Mouse (Mus musculus) forebrain, embryonic 15.5 days (tissue): ENCODE results near the gene Pdcd10. TPM values are rescaled to one million over a fixed set of nuclear protein-coding genes. Genes with fewer than 3 reads are reported as not detected.

Source experiments
- ATAC-seq: fragments of 200-750 bp; cut with Nextera tagmentation; replicated peaks from 2 replicates; pipeline ENCODE4 v1.8.0; 2017; ENCODE audit warnings: mild to moderate bottlenecking, moderate TSS enrichment, moderate library complexity
- H3K27ac ChIP-seq: fragments of 300-500 bp; sonication (generic); replicated peaks from 2 replicates; pipeline ENCODE4 v1.5.1; 2015; ENCODE audit warnings: mild to moderate bottlenecking, inconsistent platforms
- H3K27me3 ChIP-seq: fragments of 300-500 bp; sonication (generic); 2 replicates; pipeline ENCODE4 v1.6.1; 2015; ENCODE audit warnings: inconsistent platforms
- H3K36me3 ChIP-seq: fragments of 300-500 bp; sonication (generic); 2 replicates; pipeline ENCODE4 v1.6.1; 2015; ENCODE audit warnings: mild to moderate bottlenecking, inconsistent platforms
- H3K4me1 ChIP-seq: fragments of 300-500 bp; sonication (generic); 2 replicates; pipeline ENCODE4 v1.6.1; 2015; ENCODE audit warnings: inconsistent platforms
- H3K4me2 ChIP-seq: fragments of 300-500 bp; sonication (generic); replicated peaks from 2 replicates; pipeline ENCODE4 v1.6.1; 2015; ENCODE audit warnings: mild to moderate bottlenecking, inconsistent platforms
- H3K4me3 ChIP-seq: fragments of 300-500 bp; sonication (generic); 2 replicates; pipeline ENCODE4 v1.5.1; 2015; ENCODE audit warnings: mild to moderate bottlenecking, inconsistent platforms
- H3K9ac ChIP-seq: fragments of 300-500 bp; sonication (generic); replicated peaks from 2 replicates; pipeline ENCODE4 v1.6.1; 2015; ENCODE audit warnings: mild to moderate bottlenecking, inconsistent platforms
- H3K9me3 ChIP-seq: fragments of 300-500 bp; sonication (generic); 2 replicates; pipeline ENCODE4 v1.6.1; 2016; ENCODE audit warnings: inconsistent platforms
- WGBS: fragments of 180-500 bp; shearing (Covaris S2); methylation state at CpG from one replicate; pipeline ENCODE4 v1.1.7; 2015; ENCODE audit warnings: mixed read lengths; 5-methylcytosine and 5-hydroxymethylcytosine counted together
- polyA plus RNA-seq: library from polyadenylated mRNA; unstranded; fragments of >200 nt; fragmentation: Nextera tagmentation; extraction: Ambion mirVana; gene quantifications from 2 replicates; pipeline ENCODE4 v1.2.1, GENCODE M21; 2015

Gene Pdcd10
- polyA plus RNA-seq: 75.1 and 82.6 TPM in 2 replicates

DNA sequence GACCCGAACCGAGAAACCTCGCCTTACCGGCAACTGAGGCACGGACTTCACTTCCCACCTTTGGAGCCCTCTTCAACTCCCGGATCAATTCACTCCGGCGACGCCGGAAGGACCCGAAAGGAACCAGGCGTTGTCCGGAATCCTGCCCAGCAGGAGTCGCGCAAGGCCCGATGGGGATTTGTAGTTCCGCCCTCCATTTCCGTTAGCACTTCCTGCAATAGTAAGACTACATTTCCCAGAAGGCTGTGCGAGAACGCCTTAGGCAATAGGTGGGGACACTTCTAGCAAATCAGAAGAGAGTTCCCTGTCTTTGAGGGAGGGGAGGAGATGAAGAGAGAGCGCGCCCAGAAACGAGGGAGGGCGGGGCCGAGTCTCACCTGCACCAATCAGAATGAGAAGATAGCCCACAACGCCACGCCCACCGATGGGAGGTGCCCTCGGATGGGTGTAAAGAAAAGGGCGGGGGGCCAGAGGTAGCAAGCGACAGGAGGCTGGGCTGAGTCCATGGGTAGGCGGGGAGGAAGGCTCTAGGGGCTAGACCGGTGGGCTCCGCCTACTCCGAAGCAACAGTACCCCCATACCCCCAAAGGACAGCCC, at the start of gene Pdcd10:
Gene Pdcd10 (minus strand): TSS at position 162 of the 597 bp plus-strand sequence.
- Histone ChIP-seq H3K9me3 (no peaks in the 10 kb centered on the region), H3K9ac (peak within 1 kb of the TSS; percentile 87), H3K4me3 (peak within 1 kb of the TSS; percentile 68), H3K27ac (peak within 1 kb of the TSS; percentile 91), H3K4me1 (peaks cover 14% of the 10 kb centered on the region), H3K36me3 (no peaks in the 10 kb centered on the region), H3K4me2 (peak within 1 kb of the TSS; percentile 68), H3K27me3 (no peaks in the 10 kb centered on the region)
- peak; percentile 96 for ATAC-seq
- WGBS: under 1% methylated on average over 35 of the region's 35 CpGs

DNA sequence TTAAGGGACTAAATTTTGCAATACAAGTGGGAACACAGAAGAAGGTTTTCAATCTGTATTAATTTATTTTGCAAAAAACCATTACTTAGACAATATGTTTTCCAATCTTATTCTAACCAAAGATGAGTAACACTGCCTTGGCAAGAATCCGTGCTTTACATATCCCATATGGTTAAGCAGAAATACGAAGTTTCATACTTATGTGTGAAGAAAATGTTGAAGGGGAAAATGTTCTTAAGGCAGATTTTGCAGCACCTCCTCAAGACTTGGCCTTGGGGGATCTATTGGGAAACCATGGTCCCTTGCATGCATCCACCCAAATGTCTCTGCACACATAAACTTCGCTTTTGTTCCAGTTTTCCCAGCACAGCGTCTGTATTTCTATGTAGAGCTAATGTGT, 28.2 kb upstream of the Pdcd10 start:
- Histone ChIP-seq H3K9me3 (no peaks in the 10 kb centered on the region), H3K9ac (no peak overlapping the region), H3K36me3 (no peaks in the 10 kb centered on the region), H3K27ac (peak overlapping the region; percentile 9; the same call in 1 of the 2 replicates), H3K27me3 (no peaks in the 10 kb centered on the region), H3K4me2 (no peak overlapping the region), H3K4me3 (no peak overlapping the region), H3K4me1 (peaks cover 18% of the 10 kb centered on the region; the same call in 1 of the 2 replicates)
- no peak; the same call in 1 of the 2 replicates for ATAC-seq
- 79% methylated on average over 4 of the region's 4 CpGs for WGBS

DNA sequence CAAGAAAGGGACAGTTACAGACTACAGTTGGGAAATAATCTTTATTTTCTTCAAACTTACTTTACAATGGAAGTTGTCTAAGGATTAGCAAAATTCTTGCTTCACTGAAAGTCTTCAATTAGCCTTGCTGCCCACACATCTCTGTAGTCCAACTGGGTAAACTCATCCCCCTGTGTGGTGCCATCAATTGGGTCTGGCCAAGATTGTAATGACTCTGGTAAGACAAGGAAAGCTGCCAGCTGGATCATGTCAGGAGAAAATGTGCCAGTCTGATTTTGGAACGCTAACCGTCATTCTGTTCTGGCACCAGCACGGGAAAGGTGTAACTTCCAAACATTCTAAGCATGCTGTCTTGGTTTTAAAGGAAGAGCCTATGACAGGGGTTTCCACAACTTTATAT, 26.6 kb upstream of the Pdcd10 start:
- 55% methylated on average over 3 of the region's 3 CpGs for WGBS
- no peaks in the 10 kb centered on the region for H3K9me3 ChIP-seq
- no peaks in the 10 kb centered on the region for H3K36me3 ChIP-seq
- H3K9ac ChIP-seq: no peak overlapping the region
- H3K4me2 ChIP-seq: no peak overlapping the region
- H3K27ac ChIP-seq: no peak overlapping the region
- H3K27me3 ChIP-seq: no peaks in the 10 kb centered on the region
- H3K4me1 ChIP-seq: peaks cover 18% of the 10 kb centered on the region; the same call in 1 of the 2 replicates
- ATAC-seq: peak; percentile 59
- no peak overlapping the region for H3K4me3 ChIP-seq

DNA sequence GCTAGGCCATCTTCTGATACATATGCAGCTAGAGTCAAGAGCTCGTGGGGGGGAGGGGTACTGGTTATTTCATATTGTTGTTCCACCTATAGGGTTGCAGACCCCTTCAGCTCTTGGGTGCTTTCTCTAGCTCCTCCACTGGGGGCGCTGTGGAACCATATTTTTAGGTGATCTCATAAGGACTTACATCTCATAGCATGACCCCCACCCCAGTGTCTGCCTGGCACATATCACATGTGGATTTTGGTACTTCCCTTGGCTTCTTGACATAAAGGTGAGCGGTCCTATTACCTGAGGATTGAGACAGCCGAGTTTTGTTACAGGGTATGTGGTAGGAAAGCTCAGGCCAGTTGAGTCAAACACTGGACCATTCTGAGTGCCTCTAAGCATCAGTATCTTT, 22.7 kb upstream of the Pdcd10 start:
- Histone ChIP-seq H3K36me3 (no peaks in the 10 kb centered on the region), H3K4me1 (peaks cover 10% of the 10 kb centered on the region; the same call in 1 of the 2 replicates), H3K9ac (no peak overlapping the region), H3K4me2 (no peak overlapping the region), H3K4me3 (no peak overlapping the region), H3K9me3 (no peaks in the 10 kb centered on the region), H3K27ac (no peak overlapping the region), H3K27me3 (no peaks in the 10 kb centered on the region)
- no peak; the same call in 1 of the 2 replicates for ATAC-seq
- 61% methylated on average over 4 of the region's 4 CpGs for WGBS

DNA sequence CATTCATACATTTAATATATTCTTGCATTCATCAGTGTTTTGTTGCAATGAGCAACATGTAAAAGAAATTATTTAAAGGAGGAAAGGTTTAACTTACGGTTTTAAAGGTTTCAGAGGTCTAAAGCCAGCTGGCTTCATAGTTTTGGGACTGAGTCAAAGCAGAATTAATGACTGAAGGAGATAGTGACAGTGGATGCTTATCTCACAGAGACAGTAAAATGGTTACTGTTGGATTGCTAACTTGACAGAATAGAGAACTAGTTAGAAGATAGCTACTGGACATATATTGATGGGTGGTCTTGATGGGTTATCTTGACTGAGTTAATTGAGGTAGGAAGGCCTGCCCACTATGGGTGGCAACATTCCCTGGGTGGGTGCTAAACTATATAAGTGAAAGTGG, 18.9 kb upstream of the Pdcd10 start:
- Histone ChIP-seq H3K27me3 (no peaks in the 10 kb centered on the region), H3K9me3 (no peaks in the 10 kb centered on the region), H3K4me2 (no peak overlapping the region), H3K27ac (no peak overlapping the region), H3K4me3 (no peak overlapping the region), H3K36me3 (no peaks in the 10 kb centered on the region), H3K4me1 (no peaks in the 10 kb centered on the region), H3K9ac (no peak overlapping the region)
- ATAC-seq: no peak
- WGBS: 92% methylated on average over 1 of the region's 1 CpGs

DNA sequence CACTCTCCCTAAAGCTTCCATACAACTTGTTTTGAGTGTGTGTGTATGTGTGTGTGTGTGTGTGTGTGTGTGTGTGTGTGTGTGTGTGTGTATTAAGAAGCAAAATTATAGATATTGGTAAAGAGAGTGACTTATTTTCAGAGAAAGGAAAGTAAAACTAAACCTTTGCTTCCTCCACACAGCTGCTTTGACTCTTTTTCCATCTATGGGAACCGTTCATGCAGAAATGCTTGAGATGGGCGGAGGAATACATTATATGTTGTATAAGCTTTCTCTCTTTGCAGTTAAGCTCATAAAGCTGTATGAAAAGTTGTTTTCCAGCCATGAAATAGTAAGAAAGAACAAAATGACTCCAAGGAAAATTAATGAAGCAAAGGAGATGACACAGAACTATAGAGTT, 17.4 kb upstream of the Pdcd10 start:
- H3K27ac ChIP-seq: no peak overlapping the region
- H3K9me3 ChIP-seq: no peaks in the 10 kb centered on the region
- 71% methylated on average over 2 of the region's 2 CpGs for WGBS
- H3K27me3 ChIP-seq: no peaks in the 10 kb centered on the region
- H3K9ac ChIP-seq: no peak overlapping the region
- ATAC-seq: no peak
- H3K4me1 ChIP-seq: no peaks in the 10 kb centered on the region
- H3K4me2 ChIP-seq: no peak overlapping the region
- H3K36me3 ChIP-seq: no peaks in the 10 kb centered on the region
- no peak overlapping the region for H3K4me3 ChIP-seq

DNA sequence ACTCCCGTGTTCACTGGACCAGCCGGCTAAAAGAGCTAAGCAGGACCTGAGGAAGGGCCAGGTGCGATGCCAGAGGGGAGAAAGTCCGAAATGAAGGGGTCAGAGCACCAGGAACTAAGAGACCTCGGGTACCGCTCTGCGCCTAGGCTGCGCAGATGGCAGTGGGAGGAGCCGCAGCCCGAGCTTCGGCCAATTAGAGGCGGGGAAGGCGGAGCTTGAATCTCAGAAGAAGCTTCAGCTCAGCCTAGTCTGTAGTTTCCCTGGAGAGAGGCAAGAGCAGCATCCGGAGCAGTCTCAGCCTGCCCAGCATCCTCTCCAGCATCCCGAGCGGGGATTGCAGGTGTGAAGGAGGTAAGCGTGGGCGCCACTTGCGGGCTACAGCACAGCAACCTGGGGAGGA, 636 bp upstream of the Pdcd10 start, which contains the start of gene Serpini1:
Gene Serpini1 (plus strand): TSS at position 256 of the 400 bp plus-strand sequence.
- Histone ChIP-seq H3K4me3 (peak within 1 kb of the TSS; percentile 68), H3K36me3 (no peaks in the 10 kb centered on the region), H3K9ac (peak within 1 kb of the TSS; percentile 87), H3K9me3 (no peaks in the 10 kb centered on the region), H3K4me2 (peak within 1 kb of the TSS; percentile 68), H3K27me3 (no peaks in the 10 kb centered on the region), H3K27ac (peak within 1 kb of the TSS; percentile 91), H3K4me1 (peaks cover 14% of the 10 kb centered on the region)
- ATAC-seq: peak; percentile 96
- WGBS: under 1% methylated on average over 19 of the region's 19 CpGs

DNA sequence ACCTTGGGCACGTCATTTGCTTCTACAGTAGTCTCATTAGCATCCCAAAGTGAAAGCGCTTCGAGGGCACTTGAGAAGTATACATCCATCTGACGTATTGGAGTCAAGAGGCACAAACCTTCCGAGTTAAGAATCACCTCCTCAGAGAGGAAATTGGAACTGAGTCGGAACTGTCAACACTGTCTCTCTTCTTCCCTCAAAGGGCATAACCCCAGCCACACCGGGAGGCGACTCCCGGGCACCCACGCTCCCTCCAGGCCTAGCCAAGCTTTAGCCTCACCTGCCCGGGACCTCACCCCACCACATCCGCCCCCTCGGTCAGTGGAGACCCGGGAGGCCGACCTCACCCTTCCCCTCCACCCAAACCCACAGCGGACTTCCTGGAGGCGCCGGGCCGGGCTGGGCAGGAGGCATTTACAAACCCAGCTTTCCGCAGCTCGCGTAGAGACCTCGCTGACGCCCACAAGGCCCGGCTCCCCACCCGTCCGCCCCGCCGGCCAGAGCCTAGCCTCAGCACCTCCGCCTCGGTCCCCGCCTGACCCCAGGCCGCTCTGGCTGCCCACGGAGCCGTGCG, 448 bp downstream of the Pdcd10 start:
- no peaks in the 10 kb centered on the region for H3K27me3 ChIP-seq
- ATAC-seq: no peak
- H3K4me3 ChIP-seq: peak overlapping the region; percentile 68
- no peaks in the 10 kb centered on the region for H3K9me3 ChIP-seq
- H3K36me3 ChIP-seq: no peaks in the 10 kb centered on the region
- 2% methylated on average over 36 of the region's 36 CpGs for WGBS
- peak overlapping the region; percentile 68 for H3K4me2 ChIP-seq
- peak overlapping the region; percentile 87 for H3K9ac ChIP-seq
- peak overlapping the region; percentile 77 for H3K27ac ChIP-seq
- H3K4me1 ChIP-seq: peaks cover 14% of the 10 kb centered on the region

DNA sequence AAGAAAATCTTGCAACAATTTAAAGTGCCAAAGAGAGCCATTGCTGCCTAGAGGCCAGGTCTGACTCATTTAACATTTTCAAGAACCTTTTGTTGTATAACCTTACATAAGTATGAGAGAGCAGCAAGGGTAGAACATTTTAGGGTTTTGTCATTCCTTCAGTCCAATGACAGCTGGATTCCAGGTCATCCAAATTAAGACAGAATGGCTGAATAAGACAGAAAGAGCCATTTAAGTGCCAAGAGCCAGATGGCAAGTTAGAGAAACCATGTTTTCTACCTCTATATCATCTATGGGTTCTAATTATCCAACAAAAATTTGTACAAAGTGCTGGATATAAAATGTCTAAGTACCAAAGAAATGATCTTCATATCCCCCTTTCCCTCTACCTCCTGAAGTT, 5.4 kb downstream of the Pdcd10 start:
- ATAC-seq: no peak
- no peak overlapping the region for H3K4me3 ChIP-seq
- peaks cover 11% of the 10 kb centered on the region for H3K4me1 ChIP-seq
- H3K27ac ChIP-seq: no peak overlapping the region
- H3K9me3 ChIP-seq: no peaks in the 10 kb centered on the region
- H3K27me3 ChIP-seq: no peaks in the 10 kb centered on the region
- H3K36me3 ChIP-seq: no peaks in the 10 kb centered on the region
- H3K9ac ChIP-seq: no peak overlapping the region
- H3K4me2 ChIP-seq: no peak overlapping the region

DNA sequence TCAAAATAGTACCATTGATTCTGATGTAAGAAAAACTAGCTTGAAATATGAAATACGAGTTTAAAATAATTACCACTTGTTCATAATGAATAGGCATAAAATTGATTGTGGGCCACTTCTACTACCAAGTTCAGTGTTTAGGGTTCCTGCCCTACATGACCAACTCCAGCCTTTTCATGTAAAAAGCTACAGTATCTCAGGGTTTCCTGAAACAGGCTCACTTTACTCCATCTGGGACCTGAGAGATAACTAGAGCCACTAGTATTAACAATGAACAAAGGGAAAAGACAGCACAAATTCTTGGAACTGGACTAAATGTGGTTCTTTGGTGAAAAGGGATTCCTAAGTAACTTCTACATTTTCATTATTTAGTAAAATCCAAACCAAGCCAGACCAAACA, 12.4 kb downstream of the Pdcd10 start:
- Histone ChIP-seq H3K4me2 (no peak overlapping the region), H3K9ac (no peak overlapping the region), H3K4me1 (no peaks in the 10 kb centered on the region), H3K36me3 (peaks cover 5% of the 10 kb centered on the region), H3K27ac (no peak overlapping the region), H3K4me3 (no peak overlapping the region), H3K27me3 (no peaks in the 10 kb centered on the region), H3K9me3 (no peaks in the 10 kb centered on the region)
- 87% methylated on average over 1 of the region's 1 CpGs for WGBS
- ATAC-seq: no peak

DNA sequence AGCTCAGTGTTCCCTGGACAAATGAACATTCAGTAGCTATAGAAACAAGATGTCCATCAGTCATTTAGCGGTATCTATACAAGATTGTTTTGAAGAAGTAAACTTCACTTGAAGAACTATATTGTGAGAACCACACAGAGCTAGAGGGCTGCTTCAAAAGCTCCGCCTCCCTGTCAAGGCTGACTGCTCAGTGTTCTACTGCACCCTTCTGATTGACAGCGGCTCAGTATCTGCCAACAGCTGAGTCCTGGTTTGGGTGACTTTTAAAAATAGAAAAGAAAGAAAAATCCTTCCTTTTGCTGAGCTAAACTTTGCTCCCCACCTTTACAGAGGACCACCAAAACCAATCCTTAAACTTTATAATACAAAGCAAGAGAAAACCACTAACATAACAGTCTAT, 13.8 kb downstream of the Pdcd10 start:
- H3K27ac ChIP-seq: no peak overlapping the region
- no peak overlapping the region for H3K4me2 ChIP-seq
- H3K9me3 ChIP-seq: no peaks in the 10 kb centered on the region
- H3K4me3 ChIP-seq: no peak overlapping the region
- no peak overlapping the region for H3K9ac ChIP-seq
- peaks cover 8% of the 10 kb centered on the region for H3K36me3 ChIP-seq
- ATAC-seq: no peak
- 76% methylated on average over 3 of the region's 3 CpGs for WGBS
- no peaks in the 10 kb centered on the region for H3K4me1 ChIP-seq
- no peaks in the 10 kb centered on the region for H3K27me3 ChIP-seq

DNA sequence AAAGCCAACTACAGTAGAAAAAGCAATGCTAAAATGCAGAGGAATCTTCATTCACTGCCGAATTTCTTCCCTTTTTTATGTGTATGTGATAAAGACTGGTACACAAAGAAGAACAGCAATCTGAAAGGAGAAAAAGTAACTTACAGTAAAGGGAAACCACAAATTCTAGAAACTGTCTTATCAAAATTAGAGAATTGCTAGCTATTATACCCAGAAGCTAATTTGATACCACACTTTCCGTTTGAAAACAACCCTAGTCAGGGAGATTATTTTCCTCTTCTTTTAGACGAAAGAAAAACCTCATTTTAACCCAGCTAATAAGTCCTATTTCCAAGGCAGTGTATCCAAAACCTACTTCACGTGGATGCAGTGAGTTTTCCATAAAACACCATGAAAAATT, 15.4 kb downstream of the Pdcd10 start:
- no peaks in the 10 kb centered on the region for H3K4me1 ChIP-seq
- ATAC-seq: no peak
- WGBS: 87% methylated on average over 4 of the region's 4 CpGs
- H3K9me3 ChIP-seq: no peaks in the 10 kb centered on the region
- H3K4me3 ChIP-seq: no peak overlapping the region
- no peak overlapping the region for H3K9ac ChIP-seq
- no peaks in the 10 kb centered on the region for H3K27me3 ChIP-seq
- peaks cover 15% of the 10 kb centered on the region for H3K36me3 ChIP-seq
- H3K4me2 ChIP-seq: no peak overlapping the region
- no peak overlapping the region for H3K27ac ChIP-seq
